Mouse (Mus musculus): ENCODE measurements around the gene Sarnp.

Sarnp gene

DNA sequence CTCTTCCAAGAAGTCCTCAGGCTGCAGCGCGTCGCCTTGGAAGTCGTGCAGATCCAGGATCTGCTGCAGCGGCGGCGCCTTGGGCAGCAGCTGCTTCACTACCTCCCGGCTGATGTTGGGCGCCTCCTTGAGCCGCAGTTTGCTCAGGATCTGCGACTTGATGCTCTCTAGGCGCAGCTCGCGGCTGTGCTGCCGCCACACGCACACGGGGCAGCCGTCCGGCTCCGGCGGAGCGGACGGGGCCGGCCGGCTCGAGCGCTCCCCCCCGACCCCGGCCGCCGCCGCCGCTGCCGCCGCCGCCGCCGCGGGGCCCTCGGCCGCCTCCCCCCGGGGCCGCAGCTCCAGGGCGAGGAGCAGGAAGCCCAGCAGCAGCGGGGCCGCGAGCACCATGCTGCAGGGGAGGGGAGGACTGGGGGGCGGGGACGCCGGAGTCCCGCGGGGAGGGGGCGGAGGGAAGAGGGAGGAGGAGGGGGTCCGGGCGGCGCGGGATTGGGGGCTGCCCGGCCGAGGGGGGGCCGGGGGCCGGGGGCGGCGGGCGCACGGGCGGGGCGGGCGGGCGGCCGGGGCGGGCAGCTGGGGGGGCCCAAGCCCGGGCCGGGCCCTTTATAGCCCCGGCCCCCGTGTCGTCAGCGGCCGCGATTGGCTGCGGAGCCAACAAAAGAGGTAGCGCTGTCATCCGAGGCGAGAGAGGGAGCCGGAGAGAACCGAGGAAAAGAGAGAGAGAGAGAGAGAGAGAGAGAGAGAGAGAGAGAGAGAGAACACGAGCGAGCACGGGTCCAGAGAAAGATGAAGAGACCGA is 74.4 kb downstream of the Sarnp start, which contains the start of gene Gdf11:
Gene Gdf11 (minus strand): TSS at position 423 of the 799 bp plus-strand sequence.
- peak; percentile 72 for DNase-seq (ENCODE audit: low read depth, low spot score)
- Histone ChIP-seq H3K27me3 (ENCODE audit: control insufficient read depth, insufficient read depth, low read length, poor library complexity, severe bottlenecking) (peaks cover 4% of the 10 kb centered on the region), H3K36me3 (ENCODE audit: control insufficient read depth, insufficient read depth, low read length, poor library complexity, severe bottlenecking) (peaks cover 3% of the 10 kb centered on the region)

DNA sequence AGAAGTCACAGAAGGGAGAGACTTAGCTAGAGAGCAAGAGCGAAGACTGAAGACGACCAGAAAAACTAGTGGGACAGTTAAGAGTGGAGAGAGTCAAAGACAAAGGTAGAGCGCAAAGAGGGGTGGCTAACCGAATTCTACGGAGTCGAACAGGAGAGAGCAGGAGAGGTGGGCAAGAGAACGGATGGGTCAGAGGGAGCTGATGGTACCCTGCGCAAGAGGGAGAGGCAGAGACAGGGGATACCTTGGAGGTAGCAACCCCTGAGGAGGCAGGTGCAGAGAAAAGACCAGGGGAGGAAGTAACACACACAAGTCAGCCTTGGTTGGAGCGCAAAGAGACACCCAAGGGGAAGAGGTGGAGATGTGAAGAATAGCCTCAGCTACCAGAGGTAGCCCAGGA is 75.1 kb downstream of the Sarnp start:
- Histone ChIP-seq H3K36me3 (ENCODE audit: control insufficient read depth, insufficient read depth, low read length, poor library complexity, severe bottlenecking) (peaks cover 3% of the 10 kb centered on the region), H3K27me3 (ENCODE audit: control insufficient read depth, insufficient read depth, low read length, poor library complexity, severe bottlenecking) (peaks cover 4% of the 10 kb centered on the region)
- peak; percentile 48 for DNase-seq (ENCODE audit: low read depth, low spot score)

DNA sequence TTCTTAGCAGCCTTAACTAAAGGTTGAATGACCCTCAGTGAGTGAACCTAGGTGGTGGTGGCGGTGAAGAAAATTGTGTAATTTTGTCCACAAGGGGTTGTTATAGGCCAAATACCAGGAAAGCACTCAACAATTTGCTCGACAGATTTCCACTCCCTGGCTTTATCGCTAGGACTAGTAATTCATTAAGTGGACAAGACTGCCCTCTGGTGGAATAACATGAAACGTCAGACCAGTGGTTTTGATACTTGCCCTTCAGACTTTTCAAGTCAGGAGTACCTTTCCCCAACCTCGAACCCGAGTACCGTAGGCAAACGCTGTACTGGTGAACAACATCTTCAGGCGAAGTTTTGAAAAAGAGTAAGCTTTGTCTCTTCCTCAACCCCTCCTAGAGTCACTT is 78.3 kb downstream of the Sarnp start:
- H3K27me3 ChIP-seq (ENCODE audit: control insufficient read depth, insufficient read depth, low read length, poor library complexity, severe bottlenecking): peaks cover 4% of the 10 kb centered on the region
- no peaks in the 10 kb centered on the region for H3K36me3 ChIP-seq (ENCODE audit: control insufficient read depth, insufficient read depth, low read length, poor library complexity, severe bottlenecking)
- DNase-seq (ENCODE audit: low read depth, low spot score): peak; percentile 92

DNA sequence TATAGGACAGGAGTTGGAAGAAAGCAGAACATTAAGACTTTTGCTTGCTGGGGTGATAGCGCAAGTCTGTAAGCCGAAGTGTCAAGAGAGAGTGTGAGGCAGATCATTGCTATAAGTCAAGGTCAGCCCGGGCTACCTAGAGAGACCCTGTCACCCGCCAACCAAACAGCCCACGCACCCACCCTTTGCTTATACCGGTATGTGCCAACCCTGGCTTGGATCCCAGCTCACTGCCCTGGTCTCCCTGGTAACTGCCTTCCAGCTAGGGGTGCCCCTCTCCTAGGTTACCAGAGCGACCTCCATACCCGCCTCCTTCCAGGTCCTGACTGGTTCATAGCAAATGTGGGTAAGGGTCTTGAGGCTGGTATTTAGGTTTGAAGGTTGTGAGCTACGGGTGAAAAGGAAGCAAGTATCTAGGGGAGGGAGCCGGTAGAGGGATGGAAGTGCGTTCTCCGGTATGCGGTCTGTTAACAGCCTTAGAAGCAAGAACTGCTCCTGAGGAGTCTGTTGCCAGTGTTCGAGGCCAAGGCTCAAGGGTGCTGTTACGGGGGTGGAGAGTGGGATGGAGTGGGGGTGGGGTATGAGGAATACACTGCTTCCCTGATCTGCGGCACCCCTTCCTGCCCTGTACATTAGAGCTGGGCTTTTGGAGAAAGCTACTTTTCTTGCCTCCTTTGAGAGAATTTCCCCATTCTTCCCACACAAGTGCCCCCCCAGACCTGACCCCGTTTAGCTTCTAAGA is 79.0 kb downstream of the Sarnp start:
- peaks cover 4% of the 10 kb centered on the region for H3K27me3 ChIP-seq (ENCODE audit: control insufficient read depth, insufficient read depth, low read length, poor library complexity, severe bottlenecking)
- H3K36me3 ChIP-seq (ENCODE audit: control insufficient read depth, insufficient read depth, low read length, poor library complexity, severe bottlenecking): no peaks in the 10 kb centered on the region
- DNase-seq (ENCODE audit: low read depth, low spot score): no peak

DNA sequence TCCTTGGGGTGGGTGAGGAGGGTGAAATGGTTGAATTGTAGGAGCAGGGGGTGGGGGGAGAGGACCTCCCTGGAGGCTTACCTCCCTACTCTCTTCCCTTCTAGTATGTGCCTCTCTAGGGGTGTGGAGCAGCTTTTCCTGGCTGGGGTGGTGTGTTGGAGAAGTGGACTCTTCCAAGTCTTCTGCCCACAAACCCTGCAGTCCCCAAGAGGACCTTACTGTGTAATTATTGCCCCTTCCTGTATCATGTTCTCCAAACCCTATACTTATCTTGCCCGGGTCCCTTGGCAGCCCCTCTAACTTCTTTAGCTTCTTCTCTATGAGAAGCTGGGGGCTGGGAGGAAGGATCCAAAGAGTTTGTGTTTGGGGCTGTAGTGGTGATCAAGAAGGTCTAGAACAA is 79.7 kb downstream of the Sarnp start:
- no peak for DNase-seq (ENCODE audit: low read depth, low spot score)
- Histone ChIP-seq H3K27me3 (ENCODE audit: control insufficient read depth, insufficient read depth, low read length, poor library complexity, severe bottlenecking) (peaks cover 4% of the 10 kb centered on the region), H3K36me3 (ENCODE audit: control insufficient read depth, insufficient read depth, low read length, poor library complexity, severe bottlenecking) (no peaks in the 10 kb centered on the region)

DNA sequence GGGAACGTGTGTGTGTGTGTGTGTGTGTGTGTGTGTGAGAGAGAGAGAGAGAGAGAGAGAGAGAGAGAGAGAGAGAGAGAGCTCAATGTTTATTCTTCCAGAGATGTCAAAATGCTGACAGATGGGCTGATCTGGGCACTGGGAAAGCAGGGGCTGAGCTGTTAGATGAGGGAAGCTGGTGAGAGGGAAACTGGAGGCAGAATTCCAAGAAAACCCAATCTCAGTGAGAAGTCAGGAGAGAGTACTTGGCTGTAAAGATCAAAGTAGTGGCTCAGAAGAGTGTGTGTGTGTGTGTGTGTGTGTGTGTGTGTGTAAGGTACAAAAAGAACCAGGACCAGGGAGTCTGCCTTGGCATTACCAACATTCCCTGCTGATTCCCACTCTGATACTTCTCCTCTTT is 80.4 kb downstream of the Sarnp start:
- no peak for DNase-seq (ENCODE audit: low read depth, low spot score)
- Histone ChIP-seq H3K36me3 (ENCODE audit: control insufficient read depth, insufficient read depth, low read length, poor library complexity, severe bottlenecking) (no peaks in the 10 kb centered on the region), H3K27me3 (ENCODE audit: control insufficient read depth, insufficient read depth, low read length, poor library complexity, severe bottlenecking) (peaks cover 4% of the 10 kb centered on the region)

DNA sequence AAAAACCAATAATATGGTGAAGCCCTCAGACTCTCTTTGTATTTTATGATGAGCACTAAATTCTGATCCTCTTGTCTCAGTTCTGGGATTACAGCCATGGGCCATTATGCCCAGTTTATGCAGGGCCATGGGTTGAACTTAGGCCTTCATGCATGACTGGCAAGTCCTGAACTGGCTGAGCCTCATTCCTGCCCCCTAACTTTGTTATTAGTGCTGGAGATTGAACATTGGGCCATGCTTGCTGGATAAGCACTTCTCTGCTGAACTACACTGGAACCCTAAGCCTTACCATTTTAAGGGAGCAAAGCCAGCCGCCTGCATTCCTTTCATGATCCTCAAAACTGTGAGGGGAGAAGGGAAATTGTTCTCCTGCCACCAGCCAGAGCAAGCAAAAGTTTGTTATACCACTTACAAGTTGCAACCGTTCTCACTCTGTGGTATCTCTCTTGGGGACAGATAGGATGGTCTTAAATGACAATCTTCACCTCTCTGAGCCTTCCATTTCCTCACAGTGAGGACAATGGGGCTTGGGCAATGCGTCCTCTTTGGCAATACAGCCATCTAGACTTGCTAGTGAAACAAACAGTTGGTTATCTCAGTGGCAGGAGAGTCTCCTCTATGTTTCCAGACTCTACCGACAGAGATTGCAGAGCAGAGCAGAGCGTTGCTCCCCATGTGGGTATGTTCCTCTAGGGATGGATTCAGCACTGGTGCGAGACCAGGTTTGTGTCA is 82.8 kb downstream of the Sarnp start:
- Histone ChIP-seq H3K36me3 (ENCODE audit: control insufficient read depth, insufficient read depth, low read length, poor library complexity, severe bottlenecking) (no peaks in the 10 kb centered on the region), H3K27me3 (ENCODE audit: control insufficient read depth, insufficient read depth, low read length, poor library complexity, severe bottlenecking) (peaks cover 4% of the 10 kb centered on the region)
- DNase-seq (ENCODE audit: low read depth, low spot score): no peak

DNA sequence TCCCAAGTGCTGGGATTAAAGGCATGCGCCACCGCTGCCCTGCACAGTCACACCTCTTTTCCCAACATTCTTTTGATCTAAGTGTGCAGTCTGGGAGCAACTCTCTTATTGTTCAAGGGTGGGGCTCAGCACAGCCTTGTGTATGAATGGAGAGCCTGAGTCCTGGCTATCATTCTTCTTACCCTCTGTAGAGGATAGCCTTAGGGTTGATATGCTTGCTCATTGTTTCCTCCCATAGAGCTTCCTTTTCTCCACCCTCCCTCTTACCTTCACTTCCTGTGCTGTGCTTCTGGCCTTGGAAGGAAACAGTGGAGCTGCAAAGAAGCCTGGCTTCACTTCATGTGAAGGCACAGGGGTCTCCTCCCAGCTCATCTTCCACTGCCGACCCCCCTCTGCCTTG is 83.6 kb downstream of the Sarnp start, which contains the start of gene Cd63:
Gene Cd63 (plus strand): TSS at position 292 of the 400 bp plus-strand sequence.
- peaks cover 3% of the 10 kb centered on the region for H3K27me3 ChIP-seq (ENCODE audit: control insufficient read depth, insufficient read depth, low read length, poor library complexity, severe bottlenecking)
- H3K36me3 ChIP-seq (ENCODE audit: control insufficient read depth, insufficient read depth, low read length, poor library complexity, severe bottlenecking): no peaks in the 10 kb centered on the region
- no peak for DNase-seq (ENCODE audit: low read depth, low spot score)

DNA sequence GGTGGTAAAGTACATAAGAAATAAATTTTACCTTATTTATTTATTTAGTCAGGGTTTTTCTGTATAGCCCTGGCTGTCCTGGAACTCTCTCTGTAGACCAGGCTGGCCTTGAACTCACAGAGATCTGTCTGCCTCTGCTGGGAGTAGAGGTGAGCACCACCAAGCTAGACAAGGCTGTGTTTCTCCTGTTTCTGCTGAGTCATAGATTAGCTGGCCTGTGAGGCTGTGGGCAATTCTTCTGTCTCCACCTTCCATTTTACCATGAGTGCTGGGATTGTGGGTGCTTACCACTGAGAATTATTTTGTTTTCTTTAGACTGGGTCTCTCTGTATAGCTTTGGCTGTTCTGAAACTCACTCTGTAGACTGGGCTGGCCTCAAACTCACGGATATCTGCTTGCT is 84.3 kb downstream of the Sarnp start:
- no peaks in the 10 kb centered on the region for H3K36me3 ChIP-seq (ENCODE audit: control insufficient read depth, insufficient read depth, low read length, poor library complexity, severe bottlenecking)
- DNase-seq (ENCODE audit: low read depth, low spot score): no peak
- no peaks in the 10 kb centered on the region for H3K27me3 ChIP-seq (ENCODE audit: control insufficient read depth, insufficient read depth, low read length, poor library complexity, severe bottlenecking)

DNA sequence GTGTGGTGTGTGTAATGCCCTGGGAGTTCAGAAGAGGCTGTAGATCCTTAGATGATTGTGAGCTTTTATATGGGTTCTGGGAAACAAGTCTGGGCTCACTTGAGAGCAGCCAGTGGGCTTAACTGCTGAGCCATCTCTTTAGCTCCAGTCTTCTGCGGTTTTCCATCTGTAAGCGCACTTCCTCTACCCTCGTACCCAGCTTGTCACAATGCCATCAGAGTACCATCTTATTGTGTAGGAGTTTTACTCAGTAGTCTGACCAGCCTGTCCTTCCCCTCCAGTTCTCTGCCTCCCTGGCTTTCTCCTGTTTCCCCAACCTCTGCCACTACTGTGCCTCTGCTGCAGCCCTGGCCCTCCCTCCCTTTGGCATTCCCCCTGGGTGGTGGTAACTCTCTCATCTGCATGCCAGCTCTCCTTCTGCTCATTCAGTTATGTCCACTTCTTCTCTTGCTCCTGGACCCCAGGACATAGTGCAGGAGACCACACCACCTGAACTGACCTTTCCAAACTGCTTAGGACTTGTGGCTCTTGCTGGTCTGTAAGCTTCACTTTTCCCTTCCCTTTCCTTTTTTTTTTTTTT is 85.4 kb downstream of the Sarnp start:
- no peak for DNase-seq (ENCODE audit: low read depth, low spot score)

DNA sequence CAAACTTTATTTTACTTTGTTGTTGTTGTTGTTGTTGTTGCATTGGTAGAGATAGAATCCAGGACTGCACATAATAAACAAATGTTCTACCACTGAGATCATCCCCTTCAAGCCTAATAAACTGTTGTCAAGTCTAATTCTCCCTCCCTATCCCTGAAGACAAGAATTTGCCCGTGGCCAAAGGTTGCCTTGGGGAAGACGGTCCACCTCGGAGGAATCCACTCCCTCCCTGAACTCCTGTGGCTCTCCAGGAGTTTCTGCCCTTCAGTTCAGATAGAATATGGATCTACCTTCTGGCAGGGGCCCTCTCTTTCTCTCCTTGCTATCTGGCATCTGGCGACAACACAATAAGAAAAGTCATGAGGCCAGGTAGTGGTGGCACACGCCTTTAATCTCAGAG is 87.7 kb downstream of the Sarnp start:
- Histone ChIP-seq H3K36me3 (ENCODE audit: control insufficient read depth, insufficient read depth, low read length, poor library complexity, severe bottlenecking) (no peaks in the 10 kb centered on the region), H3K27me3 (ENCODE audit: control insufficient read depth, insufficient read depth, low read length, poor library complexity, severe bottlenecking) (peaks cover 1% of the 10 kb centered on the region; the same call in 1 of the 2 replicates)
- no peak for DNase-seq (ENCODE audit: low read depth, low spot score)

More for the DNA sequence above, 85.4 kb downstream of the Sarnp start:
- no peaks in the 10 kb centered on the region for H3K36me3 ChIP-seq (ENCODE audit: control insufficient read depth, insufficient read depth, low read length, poor library complexity, severe bottlenecking)
- no peaks in the 10 kb centered on the region for H3K27me3 ChIP-seq (ENCODE audit: control insufficient read depth, insufficient read depth, low read length, poor library complexity, severe bottlenecking)

DNA sequence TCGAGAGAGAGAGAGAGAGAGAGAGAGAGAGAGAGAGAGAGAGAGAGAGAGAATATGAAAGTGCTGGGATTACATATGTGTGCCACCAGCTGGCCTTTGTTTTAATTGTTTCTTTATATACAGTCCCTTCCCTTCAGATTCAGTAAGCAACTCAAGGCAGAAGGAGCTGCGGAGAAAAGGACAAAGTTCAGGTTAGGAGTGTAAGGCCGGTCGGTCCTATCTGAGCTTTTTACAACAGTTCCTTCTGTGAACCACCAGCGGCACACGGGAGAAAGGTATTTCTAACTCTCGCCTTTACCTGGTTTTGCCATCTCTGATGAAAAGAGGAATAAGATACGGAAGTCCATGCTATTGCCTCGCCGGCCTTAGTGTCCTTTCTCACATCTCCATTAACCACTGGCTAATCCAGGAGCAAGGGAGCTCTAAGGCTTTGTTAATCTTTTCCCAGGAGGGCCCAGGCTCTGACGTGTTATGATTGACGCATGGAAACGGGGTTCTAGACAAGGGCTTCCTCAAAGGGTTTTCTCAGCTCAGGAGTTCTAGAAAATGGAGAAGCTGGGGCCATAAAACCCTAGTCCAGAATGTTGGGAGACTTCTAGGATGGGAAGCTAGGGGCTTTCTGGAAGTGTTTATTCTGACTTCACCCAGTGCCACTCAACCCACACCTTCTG is 91.8 kb downstream of the Sarnp start:
- no peaks in the 10 kb centered on the region for H3K36me3 ChIP-seq (ENCODE audit: control insufficient read depth, insufficient read depth, low read length, poor library complexity, severe bottlenecking)
- no peak for DNase-seq (ENCODE audit: low read depth, low spot score)
- peaks cover 5% of the 10 kb centered on the region for H3K27me3 ChIP-seq (ENCODE audit: control insufficient read depth, insufficient read depth, low read length, poor library complexity, severe bottlenecking)

DNA sequence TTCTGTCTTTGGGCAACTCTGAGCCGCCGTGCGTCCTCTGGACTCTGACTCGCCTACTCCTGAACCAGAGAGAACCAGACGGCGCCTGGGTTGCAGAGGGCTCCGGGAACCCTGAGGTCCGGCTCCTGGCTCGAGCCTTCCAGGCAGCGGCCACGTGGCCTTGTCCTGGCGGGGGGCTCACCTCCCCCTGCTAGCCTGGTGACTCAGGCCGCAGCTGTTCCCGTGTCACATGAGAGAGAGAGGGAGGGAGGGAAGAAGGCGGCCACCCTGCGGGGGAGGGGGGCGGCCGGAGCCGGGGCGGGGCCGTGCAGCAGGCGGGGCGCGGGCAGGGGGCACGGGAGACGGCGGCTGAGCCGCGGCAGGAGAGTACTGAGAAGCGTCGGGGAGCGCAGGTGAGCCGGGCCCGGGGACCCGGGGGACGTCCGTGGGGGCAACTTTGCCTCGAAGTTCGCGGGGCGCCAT is 92.5 kb downstream of the Sarnp start:
- no peak for DNase-seq (ENCODE audit: low read depth, low spot score)
- Histone ChIP-seq H3K36me3 (ENCODE audit: control insufficient read depth, insufficient read depth, low read length, poor library complexity, severe bottlenecking) (no peaks in the 10 kb centered on the region), H3K27me3 (ENCODE audit: control insufficient read depth, insufficient read depth, low read length, poor library complexity, severe bottlenecking) (peaks cover 5% of the 10 kb centered on the region)

Data from splenic B cell, adult 2 months (primary cell).